Mouse (Mus musculus): ENCODE data around the gene Soat1.

Soat1 gene

DNA sequence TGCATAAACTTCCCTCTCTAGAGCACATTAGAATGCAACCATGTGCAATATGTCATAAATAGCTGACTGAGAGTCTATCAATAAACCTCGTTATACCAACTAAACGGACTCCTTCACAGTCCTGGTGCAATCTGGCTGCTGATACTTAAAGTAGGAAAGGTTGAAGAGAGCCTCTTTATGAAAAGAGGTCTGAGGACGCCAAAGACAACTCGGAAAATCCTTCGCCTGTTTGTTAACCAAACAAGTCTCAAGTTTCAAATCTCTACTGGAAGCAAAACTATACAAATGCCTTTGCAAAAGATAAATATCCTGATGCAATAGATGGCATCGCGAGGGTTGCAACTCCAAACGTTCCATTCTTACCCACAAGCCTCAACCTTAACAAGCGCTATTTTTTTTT lies 9.2 kb downstream of the Soat1 start:
- DNase-seq (ENCODE audit: low spot score in 2 of 2): no peak

DNA sequence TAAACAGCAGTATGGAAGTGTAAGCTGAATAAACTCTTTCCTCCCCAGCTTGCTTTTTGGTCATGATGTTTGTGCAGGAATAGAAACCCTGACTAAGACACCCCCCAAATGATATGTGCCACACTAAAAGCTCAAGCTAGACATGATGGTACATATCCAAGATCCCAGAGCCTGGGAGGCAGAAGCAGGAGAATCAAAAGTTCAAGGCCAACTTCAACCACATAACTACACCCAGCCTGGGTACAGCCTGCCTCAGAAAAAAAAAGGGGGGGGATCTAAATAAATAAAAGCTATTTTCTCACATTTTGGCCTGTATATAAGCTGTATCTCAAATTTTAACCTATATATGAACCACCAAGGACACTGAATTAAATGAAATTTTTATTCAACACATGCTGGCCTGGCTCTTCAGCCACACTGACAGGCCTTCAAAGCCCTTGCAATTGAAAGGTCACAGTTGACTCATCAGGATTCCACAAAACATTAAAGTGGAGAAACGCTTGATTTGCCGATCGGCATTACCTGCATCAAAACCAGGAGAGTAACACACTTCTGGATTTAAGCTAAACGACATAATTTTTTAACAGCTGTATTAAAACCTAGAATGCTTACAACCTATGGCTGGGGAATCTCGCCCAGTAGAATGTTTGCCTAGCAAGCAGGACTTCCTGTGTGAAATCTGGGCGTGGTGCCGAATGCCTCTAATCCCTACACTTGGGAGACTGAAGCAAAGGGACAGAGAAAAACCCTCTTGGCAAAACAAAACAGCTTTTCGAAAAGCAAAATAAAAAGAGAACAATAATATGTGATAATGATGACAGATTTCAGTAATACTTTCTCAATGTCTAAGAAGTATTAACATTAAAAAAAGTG lies 9.9 kb downstream of the Soat1 start:
- no peak for DNase-seq (ENCODE audit: low spot score in 2 of 2)

DNA sequence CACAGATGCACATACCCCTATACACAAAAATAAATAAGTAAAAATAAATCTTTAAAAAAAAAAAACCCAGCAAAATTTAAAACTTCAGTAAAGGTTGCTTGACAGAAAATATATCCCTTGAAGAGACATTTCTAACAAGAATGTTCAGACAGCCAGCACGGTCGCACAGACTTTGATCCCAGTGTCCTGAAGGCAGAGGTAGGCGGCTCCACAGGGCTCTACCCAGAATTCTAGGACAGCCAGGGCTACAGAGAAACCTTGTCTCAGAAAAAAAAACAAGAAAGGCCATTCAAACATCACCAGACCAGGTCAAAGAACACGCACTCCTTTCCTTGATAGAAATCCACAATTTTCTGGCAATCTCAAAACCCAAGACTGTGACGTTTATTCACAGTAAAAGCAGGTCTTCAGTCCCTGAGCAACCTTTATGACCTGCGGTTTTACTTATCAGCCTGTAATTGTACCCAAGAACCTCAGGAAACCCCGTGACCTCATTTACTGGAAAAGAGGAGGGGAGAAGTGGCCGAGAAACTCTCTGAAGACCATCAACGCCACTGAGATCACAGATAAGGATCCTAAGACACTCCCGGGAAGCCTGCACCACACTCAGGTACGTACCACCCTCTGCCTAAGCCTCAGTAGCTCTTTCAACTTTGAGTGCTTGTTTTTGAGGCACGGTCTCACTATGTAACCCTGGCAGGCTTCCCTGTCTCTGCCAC lies 11.7 kb downstream of the Soat1 start:
- no peak for DNase-seq (ENCODE audit: low spot score in 2 of 2)

DNA sequence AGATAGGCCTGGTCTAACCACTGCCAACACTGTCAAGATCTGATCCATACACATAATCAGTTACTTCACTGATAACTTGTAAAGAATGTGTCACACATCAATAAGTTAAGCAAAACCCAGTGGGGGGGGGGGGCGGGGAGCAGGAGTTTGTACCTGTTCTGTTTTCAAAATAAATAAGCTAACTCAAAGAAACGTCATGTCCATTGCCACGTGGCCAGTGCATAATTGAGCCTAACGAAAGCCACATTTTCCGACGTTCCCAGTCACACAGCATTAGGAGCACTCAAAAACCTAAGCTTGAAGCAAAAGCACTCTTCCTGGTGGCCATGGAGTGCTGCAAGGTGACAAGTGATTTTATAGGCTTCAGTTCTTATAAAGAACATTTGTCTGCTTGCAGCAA lies 13.1 kb downstream of the Soat1 start:
- DNase-seq (ENCODE audit: low spot score in 2 of 2): no peak

DNA sequence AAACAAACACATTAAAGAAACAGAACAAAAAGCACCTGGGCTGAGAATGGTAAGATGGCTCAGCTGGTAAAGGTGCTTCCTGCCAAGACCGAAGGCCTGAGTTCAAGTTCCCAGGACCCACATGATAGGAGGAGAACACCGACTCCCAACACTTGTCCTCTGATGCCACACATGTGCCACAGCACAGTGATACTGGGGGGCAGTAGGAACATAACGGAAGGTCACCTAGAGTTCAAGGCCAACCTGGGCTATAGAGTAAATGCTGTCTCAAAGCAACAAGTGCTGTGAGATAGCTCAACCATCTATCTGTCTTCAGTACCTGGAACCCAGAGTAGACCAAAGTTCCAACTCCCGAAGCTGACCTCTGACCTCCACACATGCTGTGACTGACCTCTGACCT lies 13.9 kb downstream of the Soat1 start:
- no peak for DNase-seq (ENCODE audit: low spot score in 2 of 2)

DNA sequence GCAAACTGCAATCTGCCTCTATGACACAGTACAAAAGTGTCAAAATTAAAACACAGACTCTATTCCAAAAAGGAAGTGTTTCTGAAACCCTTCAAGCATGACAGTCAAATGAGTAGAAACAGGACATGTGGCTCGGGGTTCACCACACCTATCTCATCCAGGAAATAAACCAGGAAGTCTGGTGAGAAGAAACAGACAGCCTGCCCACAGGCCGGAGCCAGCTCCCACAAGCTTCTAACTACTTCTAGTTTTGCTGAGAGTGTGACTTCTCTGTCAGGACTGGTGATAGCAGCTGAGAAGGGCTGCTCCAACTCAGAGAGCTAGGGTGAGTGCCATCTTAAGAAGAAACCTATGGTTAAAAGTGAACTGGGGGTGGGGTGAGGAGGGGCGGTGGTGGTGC lies 14.4 kb downstream of the Soat1 start:
- DNase-seq (ENCODE audit: low spot score in 2 of 2): no peak

DNA sequence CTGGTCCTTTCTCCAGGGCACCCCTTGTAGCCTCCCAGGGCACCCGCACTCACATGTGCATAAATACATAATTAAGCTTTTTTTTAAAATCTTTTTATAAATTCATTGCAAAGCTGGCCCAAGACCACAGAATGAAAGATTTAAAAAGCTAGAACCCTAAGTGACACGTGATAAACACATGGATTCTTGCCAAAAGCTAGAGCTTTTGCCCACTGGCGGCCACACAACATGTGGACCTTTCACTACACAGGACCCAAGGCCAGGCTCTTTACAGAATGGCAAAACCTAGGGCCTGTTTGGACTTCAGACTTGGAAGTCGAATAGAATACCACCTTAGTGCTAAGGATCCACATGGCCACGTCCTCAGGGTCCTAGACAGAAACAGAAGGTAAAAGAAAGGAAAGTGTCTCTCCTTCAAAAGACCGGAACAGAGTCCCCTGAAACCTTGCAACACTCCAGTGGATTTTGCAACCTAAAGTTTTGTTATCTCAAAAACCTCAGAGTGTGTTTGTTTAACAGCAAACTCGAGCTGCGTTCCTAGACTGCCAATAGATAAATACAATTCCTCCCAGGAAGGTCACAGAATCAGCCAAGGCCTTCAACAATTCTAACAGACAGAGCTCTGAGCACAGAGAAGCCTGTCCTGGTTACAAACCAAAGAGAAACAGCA lies 15.6 kb downstream of the Soat1 start:
- no peak for DNase-seq (ENCODE audit: low spot score in 2 of 2)

DNA sequence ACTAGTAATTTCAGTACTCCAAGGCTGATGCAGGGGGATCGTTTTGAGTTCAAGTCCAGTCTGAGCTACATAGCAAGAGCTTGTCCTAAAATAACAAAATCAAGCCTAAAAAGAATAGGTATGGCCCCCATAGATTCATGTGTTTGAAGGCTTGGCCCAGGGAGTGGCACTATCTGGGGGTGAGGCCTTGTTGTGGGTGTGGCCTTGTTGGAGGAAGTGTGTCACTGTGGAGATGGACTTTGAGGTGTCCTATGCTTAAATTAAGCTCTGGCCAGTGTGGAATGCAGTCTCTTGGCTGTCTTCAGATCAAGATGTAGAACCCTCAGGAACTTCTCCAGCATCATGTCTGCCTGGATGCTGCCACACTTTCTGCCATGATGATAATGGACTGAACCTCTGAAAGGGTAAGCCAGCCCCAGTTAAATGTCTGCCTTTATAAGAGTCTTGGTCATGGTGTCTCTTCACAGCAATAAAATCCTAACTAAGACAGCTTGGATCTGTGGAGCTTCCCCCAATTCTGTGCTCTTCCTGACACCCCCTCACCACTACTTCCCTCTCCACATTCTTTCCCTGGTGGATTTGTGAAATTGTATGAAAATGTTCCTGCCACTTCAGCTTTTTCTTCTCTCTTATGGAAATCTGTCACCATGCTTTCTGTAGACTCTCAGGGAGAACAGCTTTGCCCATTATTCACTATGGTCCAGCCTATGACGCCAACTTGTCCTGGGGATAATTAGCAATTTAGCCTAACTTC lies 18.9 kb downstream of the Soat1 start:
- DNase-seq (ENCODE audit: low spot score in 2 of 2): no peak

DNA sequence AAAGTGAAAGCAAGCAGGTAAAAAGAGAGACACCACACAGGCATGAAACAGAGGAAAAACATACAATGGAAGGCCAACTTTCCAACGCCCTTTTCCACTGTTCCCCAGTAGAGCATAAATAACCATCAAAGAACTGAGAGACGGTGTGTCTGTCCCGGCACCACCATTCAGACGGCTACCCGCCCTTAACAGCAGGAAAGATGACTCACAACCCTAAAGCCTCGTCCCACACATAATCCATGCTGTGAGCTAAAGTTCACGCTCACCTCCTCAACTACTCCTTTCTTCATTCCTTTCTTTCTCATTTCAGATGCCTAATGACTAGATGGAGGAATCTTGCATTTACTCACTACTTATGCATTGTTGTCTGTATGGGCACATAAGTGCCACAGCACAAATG lies 19.7 kb downstream of the Soat1 start:
- no peak for DNase-seq (ENCODE audit: low spot score in 2 of 2)

DNA sequence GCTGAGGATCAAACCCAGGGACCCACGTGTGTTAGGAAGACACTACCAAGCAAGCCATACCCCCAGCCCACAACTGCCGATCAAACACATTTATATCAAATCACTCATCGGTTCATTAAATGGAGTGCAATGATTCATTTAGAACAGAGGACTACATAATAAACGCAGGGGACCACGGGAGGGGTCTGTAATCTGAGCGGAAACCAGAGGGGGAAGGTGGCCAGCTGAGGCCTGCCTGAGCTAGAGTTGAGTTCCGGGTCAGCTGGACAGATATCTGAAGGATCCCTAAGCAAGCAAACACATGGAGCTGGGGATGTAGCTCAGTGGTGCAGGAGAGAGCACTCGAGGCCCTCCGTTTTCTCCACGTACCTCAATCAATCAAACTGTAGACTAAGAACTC lies 20.3 kb downstream of the Soat1 start:
- no peak for DNase-seq (ENCODE audit: low spot score in 2 of 2)

DNA sequence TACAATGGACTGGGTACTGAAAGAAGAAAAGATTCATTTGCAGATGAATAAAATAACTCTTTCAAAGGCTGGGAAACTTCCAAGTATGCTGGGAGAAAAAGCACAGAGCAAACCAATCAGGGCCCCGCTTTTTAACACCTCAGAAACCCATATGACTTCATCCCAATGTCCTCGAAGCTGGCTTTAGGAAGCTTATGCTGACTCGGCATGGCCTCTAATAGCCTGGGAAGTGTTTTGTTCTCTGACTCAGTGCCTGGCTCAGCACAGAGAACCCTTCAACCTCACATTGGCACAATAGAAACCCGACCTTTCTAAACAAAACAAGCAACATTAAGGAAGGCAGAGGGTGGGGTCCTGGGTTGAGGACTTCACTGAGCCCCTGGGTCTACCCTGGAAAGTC lies 23.7 kb downstream of the Soat1 start:
- no peak for DNase-seq (ENCODE audit: low spot score in 2 of 2)

DNA sequence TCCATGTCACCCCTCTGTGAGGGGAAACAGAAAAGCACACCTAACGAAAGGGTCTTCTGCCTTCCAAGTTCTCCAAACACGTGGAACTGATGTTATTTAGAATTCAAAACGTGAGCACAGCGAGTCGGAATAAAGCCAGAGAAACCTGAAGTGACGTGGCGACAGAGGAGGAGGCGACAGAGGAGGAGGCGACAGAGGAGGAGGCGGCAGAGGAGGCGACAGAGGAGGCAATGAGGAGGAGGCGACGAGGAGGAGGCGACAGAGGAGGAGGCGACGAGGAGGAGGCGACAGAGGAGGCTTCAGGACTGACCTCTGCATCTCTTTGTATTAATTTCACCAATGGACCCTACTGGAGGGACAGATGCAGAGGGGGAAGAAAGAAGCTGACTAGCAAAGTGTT lies 24.4 kb downstream of the Soat1 start:
- DNase-seq (ENCODE audit: low spot score in 2 of 2): no peak

DNA sequence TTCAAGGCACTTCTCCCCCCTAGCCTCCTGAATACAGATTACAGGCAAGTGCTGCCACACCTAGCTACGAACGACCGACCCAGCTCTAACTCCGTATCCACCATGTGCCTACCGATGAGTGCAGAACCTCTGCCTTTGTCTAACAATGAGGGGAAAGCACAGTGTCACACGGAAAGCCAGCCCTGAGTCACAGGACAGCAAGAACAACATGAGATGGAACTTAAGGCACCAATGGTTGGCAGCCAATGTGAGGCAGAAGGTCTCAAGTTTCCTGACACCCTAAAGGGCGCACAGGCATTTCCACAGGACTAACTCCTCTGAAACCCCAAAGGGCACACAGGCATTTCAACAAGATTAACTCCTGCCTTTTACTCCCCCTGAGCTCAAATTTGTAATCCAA lies 25.0 kb downstream of the Soat1 start:
- no peak for DNase-seq (ENCODE audit: low spot score in 2 of 2)

DNA sequence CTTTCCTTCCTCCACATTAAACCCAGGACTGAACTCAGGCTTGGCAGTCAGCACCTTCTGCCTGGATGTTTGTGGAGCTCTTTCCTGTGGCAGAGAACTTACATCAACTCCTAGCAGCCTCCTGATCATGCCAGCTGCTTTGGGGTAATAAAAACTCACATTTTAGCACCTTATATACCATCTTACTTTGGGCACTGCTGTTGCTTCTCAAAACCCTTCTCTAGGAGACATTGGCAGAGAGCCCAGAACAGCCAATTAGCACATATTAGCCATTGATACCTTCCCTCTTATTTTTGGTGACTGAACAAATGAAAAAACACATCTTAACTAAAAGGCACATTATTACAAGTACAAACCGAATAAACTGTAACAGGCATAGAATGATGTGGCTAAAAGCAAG lies 29.1 kb downstream of the Soat1 start:
- DNase-seq (ENCODE audit: low spot score in 2 of 2): no peak

DNA sequence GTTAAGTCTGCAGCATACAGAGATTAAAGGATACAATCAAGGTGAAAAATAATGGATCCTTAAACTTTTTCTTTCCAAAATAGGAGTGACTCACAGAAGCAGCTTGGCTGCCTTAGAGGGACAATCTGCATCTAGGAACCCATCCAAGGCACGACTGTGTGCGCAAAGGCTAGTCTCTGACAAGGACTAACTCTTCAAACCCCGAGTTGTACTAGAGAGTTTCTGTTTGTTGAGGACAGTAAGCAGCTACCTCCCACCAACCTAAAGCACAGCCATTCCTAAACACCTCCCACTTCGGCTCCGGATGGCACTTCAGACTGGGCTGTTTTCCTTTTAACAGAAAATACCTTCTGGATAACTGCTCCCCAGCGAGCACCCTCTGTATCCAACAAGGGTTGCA lies 31.4 kb downstream of the Soat1 start:
- no peak for DNase-seq (ENCODE audit: low spot score in 2 of 2)

DNA sequence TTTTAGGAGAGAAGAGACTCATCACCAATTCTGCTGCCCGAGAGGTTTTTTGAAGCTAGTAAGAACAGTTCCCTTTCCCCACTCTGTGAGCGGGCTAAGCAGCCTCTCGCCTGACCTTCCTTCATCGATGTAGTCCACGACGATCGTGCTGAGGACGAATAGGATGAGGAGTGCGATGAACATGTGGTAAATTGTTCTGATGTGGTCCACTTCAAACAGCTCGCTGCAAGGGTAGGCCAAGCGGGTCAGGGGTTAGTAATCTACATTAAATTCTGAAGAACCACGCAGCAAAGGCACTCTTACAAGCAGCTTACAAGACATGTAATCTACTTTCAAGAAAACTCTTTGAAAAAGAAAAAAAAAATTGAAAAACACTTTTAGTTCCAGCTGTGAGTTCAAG lies 31.9 kb downstream of the Soat1 start:
- no peak for DNase-seq (ENCODE audit: low spot score in 2 of 2)

DNA sequence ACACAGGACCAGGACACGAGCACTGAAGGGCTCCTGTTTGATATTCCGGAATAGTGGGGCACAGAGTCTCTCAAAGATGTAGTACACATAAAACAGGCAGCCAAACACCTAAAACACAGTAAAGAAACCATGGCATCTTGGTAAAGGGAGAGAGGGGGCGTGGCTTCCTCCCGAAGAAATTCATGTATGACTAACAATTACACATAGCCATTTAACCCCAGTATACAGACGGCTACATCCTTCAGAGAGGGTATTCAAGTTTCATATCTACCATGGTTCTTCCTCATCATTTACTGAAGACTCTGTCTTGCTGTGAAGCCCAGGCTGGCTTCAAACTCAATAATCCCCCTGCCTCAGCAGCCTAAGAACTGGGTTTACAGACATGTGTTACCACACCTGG lies 36.4 kb downstream of the Soat1 start:
- no peak for DNase-seq (ENCODE audit: low spot score in 2 of 2)

DNA sequence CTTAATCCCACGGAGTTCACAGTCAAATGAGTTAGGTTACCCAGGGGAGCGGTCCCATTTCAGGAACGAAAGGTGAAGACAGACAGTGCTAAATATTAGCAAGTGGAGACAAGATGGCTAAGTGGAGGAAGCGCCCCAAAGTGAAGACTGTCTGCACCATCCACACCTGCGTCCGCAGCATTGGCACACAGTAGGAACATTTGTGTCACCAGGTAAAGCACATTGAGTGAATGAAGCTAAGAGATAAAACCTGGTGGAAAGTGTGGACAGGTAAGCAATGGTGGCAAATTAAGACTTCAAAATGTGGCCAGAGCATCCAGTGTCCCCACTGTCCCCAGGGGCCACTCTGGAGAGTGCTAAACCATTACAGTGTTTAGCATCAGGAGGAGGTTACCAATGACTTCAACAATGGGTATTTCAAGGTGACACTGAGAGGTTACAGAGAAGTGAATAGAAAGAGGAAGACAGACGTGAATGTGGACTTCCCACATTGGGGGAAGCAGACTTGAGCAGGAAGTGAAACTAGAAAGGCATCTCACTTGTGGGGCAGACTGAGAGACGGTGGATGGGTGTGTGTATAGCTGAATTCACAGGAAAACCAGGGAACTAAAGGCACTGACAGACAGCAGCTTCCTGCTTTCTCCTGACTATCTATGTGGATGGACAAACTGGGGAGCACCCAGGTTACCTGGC lies 37.0 kb downstream of the Soat1 start:
- DNase-seq (ENCODE audit: low spot score in 2 of 2): no peak

DNA sequence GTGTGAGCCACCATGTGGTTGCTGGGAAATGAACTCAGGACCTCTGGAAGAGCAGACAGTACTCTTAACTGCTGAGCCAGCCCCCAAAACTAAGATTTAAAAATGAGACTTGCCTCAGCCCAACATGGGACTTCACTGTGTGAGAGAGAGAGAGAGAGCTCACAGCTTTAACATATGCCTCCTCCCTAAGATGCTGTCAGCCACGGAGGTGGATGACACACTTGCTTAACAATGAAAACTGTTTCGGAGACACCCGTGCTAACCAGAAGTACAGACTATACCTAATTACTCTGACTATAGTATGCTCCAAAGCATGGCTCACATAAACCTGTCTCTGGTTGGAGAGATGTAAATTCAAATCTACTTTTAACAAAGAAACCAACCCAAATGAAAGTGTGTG lies 40.6 kb downstream of the Soat1 start:
- DNase-seq (ENCODE audit: low spot score in 2 of 2): no peak

DNA sequence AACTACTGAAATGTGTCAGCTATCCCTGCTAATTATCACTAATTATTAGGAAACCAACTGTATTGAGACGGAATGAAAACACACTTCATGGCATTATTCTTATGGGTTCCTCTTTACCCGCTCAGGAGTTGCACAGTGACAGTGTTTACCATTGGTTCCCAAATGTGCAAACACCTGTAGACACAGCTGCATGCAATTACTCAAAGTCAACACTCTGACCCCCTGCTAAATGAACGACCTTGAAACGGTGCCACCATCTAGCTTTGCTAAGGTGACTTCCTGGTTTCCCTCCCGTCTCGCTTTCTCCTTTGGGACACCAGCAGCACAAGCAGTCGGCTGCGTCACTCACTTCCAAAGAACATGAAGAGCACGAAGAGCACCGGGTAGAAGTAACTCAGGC lies 41.6 kb downstream of the Soat1 start:
- no peak for DNase-seq (ENCODE audit: low spot score in 2 of 2)

DNA sequence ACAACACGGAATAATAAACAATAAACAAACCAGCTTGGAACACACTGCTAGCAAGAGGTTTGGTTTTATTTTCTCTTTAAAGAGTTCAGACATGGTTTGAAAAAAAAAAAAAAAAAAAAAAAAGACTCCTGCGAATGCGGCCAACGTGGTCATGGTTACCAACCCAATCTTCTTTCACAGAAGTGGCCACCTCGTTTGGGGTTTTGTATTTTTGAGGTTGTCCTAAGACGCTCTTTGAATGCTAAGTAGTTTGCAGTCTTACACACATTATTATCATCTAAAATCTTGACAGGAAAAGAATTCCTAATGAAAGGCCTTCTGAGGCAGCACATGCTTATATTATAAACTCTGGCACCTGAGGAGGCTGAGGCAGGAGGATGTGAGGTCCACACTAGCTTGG lies 45.7 kb downstream of the Soat1 start:
- DNase-seq (ENCODE audit: low spot score in 2 of 2): no peak

DNA sequence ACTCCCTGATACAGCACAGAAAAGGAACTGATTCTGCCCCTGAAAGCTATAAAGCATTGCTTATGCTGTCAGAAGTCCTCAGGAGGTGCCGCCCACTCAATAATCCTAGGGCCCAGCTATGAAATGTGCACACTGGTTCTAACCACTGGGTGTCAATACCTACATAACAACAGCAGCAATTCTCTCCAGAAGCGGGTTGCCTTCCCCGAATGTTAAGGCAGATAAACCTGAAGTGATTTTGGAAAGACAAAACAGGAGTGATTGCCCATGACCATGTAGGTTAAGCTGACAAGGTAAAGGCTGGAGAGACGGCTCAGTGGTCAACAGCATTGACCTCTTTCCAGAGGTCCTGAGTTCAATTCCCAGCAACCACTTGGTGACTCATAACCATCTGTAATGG lies 48.4 kb downstream of the Soat1 start:
- DNase-seq (ENCODE audit: low spot score in 2 of 2): no peak

All from cerebellum, postnatal 4 days (tissue).